Mouse (Mus musculus): Measurements from ENCODE around the gene Gpc2. TPM values are rescaled to one million over a fixed set of nuclear protein-coding genes. Genes with fewer than 3 reads are reported as not detected.
A peak's percentile ranks its signal among the peaks of the same experiment; 100 is the strongest.

Gene Gpc2
- total and polyA plus RNA-seq, 3 experiments = 0.04 TPM; not detected in 2

GRCm38 (mm10) chr5:138263260-138264206 lies 16.3 kb downstream of the Gpc2 start, which contains the start of gene BC037034 (continued):
- TF ChIP-seq ETS1 (IDR thresholded peaks at IDR 0.05; ENCODE audit: low read depth, low read length) (peak; percentile 20; the same call in 1 of the 2 replicates), ZNF384 (IDR thresholded peaks at IDR 0.05; ENCODE audit: low read depth, low read length) (no peak), POLR2AphosphoS2 (IDR thresholded peaks at IDR 0.05; ENCODE audit: low read length) (peak; percentile 93), ZC3H11A (IDR thresholded peaks at IDR 0.05; ENCODE audit: low read depth, low read length) (no peak), JUND (IDR thresholded peaks at IDR 0.05; ENCODE audit: low read depth, low read length) (no peak)

GRCm38 (mm10) chr5:138262582-138263240 lies 17.1 kb downstream of the Gpc2 start:
- H3K27ac ChIP-seq (ENCODE audit: control insufficient read depth, low read depth, low read length) = peak overlapping the region; percentile 100
- TF ChIP-seq SIN3A (IDR thresholded peaks at IDR 0.05; ENCODE audit: low read length) (no peak), TBP (IDR thresholded peaks at IDR 0.05; ENCODE audit: low read depth, low read length) (0 out of 2 replicates have a peak, but pooled peaks have one; percentile 24), EP300 (IDR thresholded peaks at IDR 0.05; ENCODE audit: low read depth in 1 of 2, low read length in 2 of 2) (0 out of 4 replicates have a peak, but pooled peaks of 1 of the 2 experiments have one; percentile 8), USF1 (IDR thresholded peaks at IDR 0.05; ENCODE audit: low read depth, low read length) (no peak), RAD21 (IDR thresholded peaks at IDR 0.05; ENCODE audit: low read depth, low read length) (no peak), POLR2AphosphoS5 (IDR thresholded peaks at IDR 0.05; ENCODE audit: borderline replicate concordance, low read depth, low read length) (no peak), NELFE (IDR thresholded peaks at IDR 0.05; ENCODE audit: low read depth, low read length) (no peak), CTCF (IDR thresholded peaks at IDR 0.05 in 2 of 3, conservative IDR thresholded peaks at IDR 0.05 in 1 of 3; ENCODE audit: control insufficient read depth in 1 of 3, insufficient read depth in 1 of 3, low read depth in 2 of 3, low read length in 3 of 3, poor library complexity in 1 of 3, severe bottlenecking in 1 of 3) (0 out of 6 replicates have a peak, but pooled peaks of 2 of the 3 experiments have one; percentile 1 to 6), UBTF (IDR thresholded peaks at IDR 0.05; ENCODE audit: borderline replicate concordance, insufficient read depth, low read depth, low read length) (peak; percentile 83; the same call in 1 of the 2 replicates), ETS1 (IDR thresholded peaks at IDR 0.05; ENCODE audit: low read depth, low read length) (0 out of 2 replicates have a peak, but pooled peaks have one; percentile 4), MAFK (IDR thresholded peaks at IDR 0.05; ENCODE audit: borderline replicate concordance, low read depth, low read length) (no peak), SMC3 (IDR thresholded peaks at IDR 0.05; ENCODE audit: low read depth, low read length) (no peak; the same call in 1 of the 2 replicates), CHD1 (IDR thresholded peaks at IDR 0.05; ENCODE audit: low read depth, low read length) (peak; percentile 77; the same call in 1 of the 2 replicates), MAX (IDR thresholded peaks at IDR 0.05; ENCODE audit: low read length) (0 out of 2 replicates have a peak, but pooled peaks have one; percentile 17), POLR2A (IDR thresholded peaks at IDR 0.05; ENCODE audit: control insufficient read depth in 1 of 2, insufficient read depth in 1 of 2, low read depth in 1 of 2, low read length in 2 of 2, poor library complexity in 1 of 2) (peak; percentile 27 to 31; a peak in 1 of 4 replicates), ZNF384 (IDR thresholded peaks at IDR 0.05; ENCODE audit: low read depth, low read length) (no peak), ZMIZ1 (IDR thresholded peaks at IDR 0.05; ENCODE audit: low read depth, low read length) (peak; percentile 28; the same call in 1 of the 2 replicates), MYC (IDR thresholded peaks at IDR 0.05; ENCODE audit: low read depth, low read length) (no peak)
- no peaks in the 10 kb centered on the region for H3K9me3 ChIP-seq (replicated peaks; ENCODE audit: insufficient read depth, low read length)
- H3K36me3 ChIP-seq (ENCODE audit: control insufficient read depth in 1 of 2, insufficient read depth in 2 of 2, low read length in 2 of 2) = peaks cover 3 to 49% of the 10 kb centered on the region in 2 experiments; a peak in 3 of 4 replicates
- peak; percentile 51 for DNase-seq (ENCODE audit: low read depth, low spot score)
- peaks cover 48% of the 10 kb centered on the region for H3K79me2 ChIP-seq (ENCODE audit: control insufficient read depth, insufficient read depth, low read length, poor library complexity)
- peak overlapping the region; percentile 68 to 89 for H3K4me3 ChIP-seq (ENCODE audit: control insufficient read depth in 1 of 2, insufficient read depth in 1 of 2, low read depth in 2 of 2, low read length in 2 of 2)
- peaks cover 6 to 55% of the 10 kb centered on the region in 2 experiments for H3K4me1 ChIP-seq (ENCODE audit: control insufficient read depth in 1 of 2, insufficient read depth in 2 of 2, low read length in 2 of 2)
- H3K27me3 ChIP-seq (ENCODE audit: control insufficient read depth in 1 of 2, insufficient read depth in 2 of 2, low read length in 2 of 2) = no peaks in the 10 kb centered on the region
- H3K9ac ChIP-seq (ENCODE audit: control insufficient read depth, low read depth, low read length, poor library complexity, severe bottlenecking) = peak overlapping the region; percentile 93
